Mouse (Mus musculus) testis, adult 2 months (tissue): ENCODE results near the gene Rcn1.

Experiments used
- CTCF ChIP-seq: fragments of 200-500 bp; IDR thresholded peaks from 2 replicates; pipeline ENCODE4 v1.5.1; 2012; ENCODE audit warnings: low read depth, mild to moderate bottlenecking, inconsistent platforms, low read length, moderate library complexity; ENCODE audit not compliant: control insufficient read depth, insufficient read depth, insufficient replicate concordance
- POLR2A ChIP-seq: fragments of 200-500 bp; IDR thresholded peaks from 2 replicates; pipeline ENCODE4 v1.6.1; 2012; ENCODE audit warnings: low read depth, mild to moderate bottlenecking, inconsistent platforms, low read length, moderate library complexity; ENCODE audit not compliant: control insufficient read depth

DNA sequence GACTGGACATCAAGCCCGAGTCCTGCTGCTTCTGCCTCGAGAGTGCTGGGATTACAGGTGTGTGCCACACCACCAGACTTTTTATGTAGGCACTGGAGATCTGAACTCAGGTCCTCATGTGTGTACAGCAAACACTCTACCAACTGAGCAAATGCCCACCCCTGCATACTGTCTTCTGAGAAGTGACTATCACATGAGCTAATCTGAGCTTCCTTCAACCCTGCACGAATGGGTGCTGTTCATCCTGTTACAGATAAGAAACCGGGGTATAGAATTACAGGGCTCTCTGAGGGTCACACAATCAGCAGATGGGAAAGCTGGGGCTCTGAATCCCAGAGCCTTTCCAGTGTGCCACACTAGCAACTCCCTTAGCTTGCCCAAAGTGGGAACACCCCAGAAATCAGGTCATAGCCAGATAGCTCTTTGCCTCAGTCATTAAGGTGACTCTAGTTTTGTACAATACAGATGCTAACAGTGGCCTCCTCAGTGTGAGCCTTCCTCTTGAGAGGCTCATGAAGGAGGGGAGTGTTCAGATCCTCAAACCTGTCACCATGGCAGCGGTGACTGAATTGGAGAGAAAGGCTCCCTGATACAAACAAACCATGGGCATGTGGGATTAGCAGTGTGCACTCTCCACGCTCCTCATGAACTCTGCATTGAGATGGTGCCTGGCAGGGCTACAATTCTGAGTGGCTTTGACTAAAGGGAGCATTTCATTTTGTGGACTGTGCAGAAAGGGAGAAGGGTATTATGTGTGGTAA lies 8.3 kb downstream of the Rcn1 start:
- TF ChIP-seq CTCF (no peak), POLR2A (no peak)
